Mouse (Mus musculus) ES-E14 (cell line): ENCODE measurements around the gene E2f1. TPM values are rescaled to one million over a fixed set of nuclear protein-coding genes. Genes with fewer than 3 reads are reported as not detected.

Experiments
- DNase-seq: peaks from one replicate; pipeline ENCODE4 v3.0.0-alpha.2; 2013; ENCODE audit warnings: low read depth, low spot score
- H3K27ac ChIP-seq: 2 replicates; pipeline ENCODE4 v1.5.1; 2012; ENCODE audit warnings: low read depth, mild to moderate bottlenecking, low read length, moderate library complexity, mixed read lengths; ENCODE audit not compliant: poor library complexity, insufficient read depth, severe bottlenecking
- H3K36me3 ChIP-seq: 2 replicates; pipeline ENCODE4 v1.6.1; 2012; ENCODE audit warnings: mild to moderate bottlenecking, low read length, moderate library complexity, mixed read lengths; ENCODE audit not compliant: control insufficient read depth, poor library complexity, insufficient read depth, severe bottlenecking
- H3K4me1 ChIP-seq, 2 experiments: fragments of 150-350 bp in 1 of 2; sonication (generic) in 1 of 2; 2 replicates each; pipeline ENCODE4 v1.6.1; 2012; ENCODE audit warnings: low read length in 2 of 2, mild to moderate bottlenecking in 1 of 2, mixed read lengths in 1 of 2; ENCODE audit not compliant: control insufficient read depth in 2 of 2, insufficient read depth in 2 of 2, poor library complexity in 1 of 2
- H3K4me3 ChIP-seq, 2 experiments: fragments of 150-350 bp in 1 of 2; sonication (generic) in 1 of 2; 2 replicates each; pipeline ENCODE4 v1.5.1; 2012; ENCODE audit warnings: low read length in 2 of 2, low read depth in 1 of 2, mild to moderate bottlenecking in 1 of 2, mixed read lengths in 1 of 2; ENCODE audit not compliant: insufficient read depth in 1 of 2, poor library complexity in 1 of 2, severe bottlenecking in 1 of 2
- H3K9ac ChIP-seq: 2 replicates; pipeline ENCODE4 v1.6.1; 2012; ENCODE audit warnings: low read depth, mild to moderate bottlenecking, low read length, mixed read lengths; ENCODE audit not compliant: poor library complexity, insufficient read depth, severe bottlenecking
- H3K9me3 ChIP-seq: fragments of 150-350 bp; sonication (generic); 2 replicates; pipeline ENCODE4 v1.6.1; 2012; ENCODE audit warnings: low read depth, mild to moderate bottlenecking, low read length; ENCODE audit not compliant: control insufficient read depth, insufficient read depth
- CHD2 ChIP-seq: IDR thresholded peaks from 2 replicates; pipeline ENCODE4 v1.6.1; 2014; ENCODE audit warnings: mild to moderate bottlenecking, low read depth, low read length, inconsistent platforms
- HCFC1 ChIP-seq: IDR thresholded peaks from 2 replicates; pipeline ENCODE4 v1.6.1; 2012; ENCODE audit warnings: low read length, inconsistent platforms, borderline replicate concordance; ENCODE audit not compliant: insufficient read depth
- MAFK ChIP-seq: IDR thresholded peaks from 2 replicates; pipeline ENCODE4 v1.6.1; 2014; ENCODE audit warnings: mild to moderate bottlenecking, low read depth, low read length, inconsistent platforms; ENCODE audit not compliant: insufficient read depth
- ZC3H11A ChIP-seq: IDR thresholded peaks from 2 replicates; pipeline ENCODE4 v1.6.1; 2012; ENCODE audit warnings: low read depth, mild to moderate bottlenecking, inconsistent platforms, low read length, borderline replicate concordance
- ZNF384 ChIP-seq: IDR thresholded peaks from 2 replicates; pipeline ENCODE4 v1.6.1; 2012; ENCODE audit warnings: low read depth, low read length, inconsistent platforms
- in situ Hi-C, 2 experiments: fragments of 600-800 bp; cut with MboI; formaldehyde crosslinking; loops; one replicate each; pipeline ENCODE4 v1.15.1; 2025; ENCODE audit warnings: low sequenced_read_pairs in 2 of 2, inconsistent platforms in 1 of 2; ENCODE audit not compliant: unreplicated experiment in 2 of 2
- total RNA-seq: library from RNA; depleted of rRNA; stranded (reverse); fragments of 300-350 nt; gene quantifications from 2 replicates; pipeline ENCODE4 v1.2.3, GENCODE M21; 2012

Gene E2f1
- total RNA-seq, 1 experiment, result 13.8 TPM

GRCm38 (mm10) chr2:154532888-154533287 lies 36.8 kb downstream of the E2f1 start:
- DNase-seq, result no peak
- no peaks in the 10 kb centered on the region for H3K9me3 ChIP-seq
- H3K4me3 ChIP-seq, result no peak overlapping the region
- TF ChIP-seq MAFK, result 0 out of 2 replicates have a peak, but pooled peaks have one; percentile 65
- no peak for TF ChIP-seq CHD2
- no peak for TF ChIP-seq ZC3H11A
- no peak for TF ChIP-seq HCFC1
- in situ Hi-C loops, result no loop called here
- peaks cover 2 to 4% of the 10 kb centered on the region in 2 experiments; a peak in 2 of 4 replicates for H3K4me1 ChIP-seq
- peaks cover 40% of the 10 kb centered on the region for H3K36me3 ChIP-seq
- no peak overlapping the region for H3K9ac ChIP-seq
- peak overlapping the region; percentile 61; the same call in 1 of the 2 replicates for H3K27ac ChIP-seq

GRCm38 (mm10) chr2:154526531-154526930 lies 43.2 kb downstream of the E2f1 start:
- H3K36me3 ChIP-seq, result peaks cover 23% of the 10 kb centered on the region

GRCm38 (mm10) chr2:154525285-154525684 lies 44.4 kb downstream of the E2f1 start:
- Histone ChIP-seq H3K9ac (no peak overlapping the region), H3K27ac (no peak overlapping the region), H3K9me3 (no peaks in the 10 kb centered on the region), H3K4me1 (peaks cover 0 to under 1% of the 10 kb centered on the region in 2 experiments; a peak in 1 of 4 replicates), H3K36me3 (peaks cover 19% of the 10 kb centered on the region), H3K4me3 (no peak overlapping the region)
- no peak for DNase-seq
- TF ChIP-seq ZNF384 (no peak), HCFC1 (no peak), CHD2 (no peak), ZC3H11A (no peak)
- in situ Hi-C loops, result no loop called here

More at GRCm38 (mm10) chr2:154526531-154526930, 43.2 kb downstream of the E2f1 start:
- no peak for DNase-seq
- peaks cover 0 to 2% of the 10 kb centered on the region in 2 experiments; a peak in 1 of 4 replicates for H3K4me1 ChIP-seq
- H3K9ac ChIP-seq, result no peak overlapping the region
- no peak overlapping the region for H3K4me3 ChIP-seq
- H3K27ac ChIP-seq, result no peak overlapping the region
- in situ Hi-C loops, result no loop called here
- TF ChIP-seq ZNF384 (no peak), ZC3H11A (no peak), HCFC1 (no peak), MAFK (no peak), CHD2 (no peak)
- H3K9me3 ChIP-seq, result no peaks in the 10 kb centered on the region

- H3K4me3 ChIP-seq, result no peak overlapping the region
- DNase-seq, result no peak
- peaks cover 16% of the 10 kb centered on the region for H3K36me3 ChIP-seq
- no peaks in the 10 kb centered on the region for H3K9me3 ChIP-seq
- H3K27ac ChIP-seq, result no peak overlapping the region
- no peak overlapping the region for H3K9ac ChIP-seq
- in situ Hi-C loops, result no loop called here
- no peaks in the 10 kb centered on the region for H3K4me1 ChIP-seq
- TF ChIP-seq ZC3H11A (no peak), MAFK (no peak), ZNF384 (no peak), CHD2 (no peak), HCFC1 (no peak)
Observed at GRCm38 (mm10) chr2:154522334-154522733, 47.4 kb downstream of the E2f1 start.

GRCm38 (mm10) chr2:154521449-154521848 lies 48.2 kb downstream of the E2f1 start:
- DNase-seq, result no peak
- in situ Hi-C loops, result no loop called here
- Histone ChIP-seq H3K36me3 (peaks cover 18% of the 10 kb centered on the region), H3K27ac (no peak overlapping the region), H3K9ac (no peak overlapping the region), H3K9me3 (no peaks in the 10 kb centered on the region), H3K4me1 (no peaks in the 10 kb centered on the region), H3K4me3 (no peak overlapping the region)
- TF ChIP-seq CHD2 (no peak), MAFK (no peak), ZC3H11A (no peak), HCFC1 (no peak), ZNF384 (no peak)
